Mouse (Mus musculus) cerebellum, postnatal 10 days (tissue): ENCODE data around the gene Zfp740.
"Not testable (repeated sequence)": the region's sequence is repeated elsewhere in the genome, so short reads cannot be mapped to it uniquely, and the experiment has no call there.

Experiments
- DNase-seq, 2 experiments: peaks; one replicate each; pipeline ENCODE4 v3.0.0; 2021; ENCODE audit warnings: mixed read lengths in 2 of 2

Gene Zfp740

DNA sequence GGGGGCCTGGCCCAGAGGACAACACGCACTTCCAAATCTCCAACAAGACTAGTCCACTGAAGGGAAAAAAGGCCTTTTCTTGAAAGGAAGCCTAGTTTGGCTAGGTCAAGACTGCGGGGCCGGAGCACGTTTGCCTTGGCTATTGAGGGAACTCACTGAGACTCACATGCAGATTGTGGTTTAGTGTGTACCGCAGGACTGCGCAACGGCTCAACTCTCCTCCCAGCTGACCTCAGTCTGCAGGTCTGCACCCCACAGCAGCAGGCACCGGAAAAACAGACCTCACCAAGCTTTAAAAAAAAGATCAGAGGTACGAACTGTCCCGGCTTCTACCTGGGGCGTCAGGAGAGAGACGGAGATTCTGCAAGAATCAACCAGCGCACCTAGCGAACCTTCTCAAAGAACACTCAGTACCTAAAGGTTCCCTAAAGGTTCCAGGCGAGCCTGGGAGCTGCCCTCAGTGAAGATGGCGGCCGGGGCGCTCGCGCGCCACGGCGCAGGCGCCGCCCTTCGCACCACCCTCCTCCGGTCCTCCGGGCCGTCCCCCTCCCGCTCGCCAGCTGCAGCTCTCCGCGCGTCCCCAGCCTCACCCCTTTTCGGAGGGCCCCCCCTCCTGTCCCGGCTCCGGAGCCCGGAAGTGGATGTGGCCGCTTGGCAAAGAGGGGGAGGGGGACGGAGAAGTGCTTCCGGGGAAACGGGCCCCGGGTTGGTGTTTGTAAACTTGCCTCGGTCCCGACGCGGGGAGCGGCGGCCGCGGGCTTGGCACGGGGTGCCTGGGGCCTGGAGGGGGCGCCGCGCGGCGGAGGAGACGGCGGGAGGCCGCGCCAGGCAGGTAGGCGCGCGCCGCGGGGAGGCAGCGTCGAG is at the start of gene Zfp740:
Gene Zfp740 (plus strand): TSS at position 279 of the 864 bp plus-strand sequence.
- DNase-seq = peak; percentile 98 to 99

DNA sequence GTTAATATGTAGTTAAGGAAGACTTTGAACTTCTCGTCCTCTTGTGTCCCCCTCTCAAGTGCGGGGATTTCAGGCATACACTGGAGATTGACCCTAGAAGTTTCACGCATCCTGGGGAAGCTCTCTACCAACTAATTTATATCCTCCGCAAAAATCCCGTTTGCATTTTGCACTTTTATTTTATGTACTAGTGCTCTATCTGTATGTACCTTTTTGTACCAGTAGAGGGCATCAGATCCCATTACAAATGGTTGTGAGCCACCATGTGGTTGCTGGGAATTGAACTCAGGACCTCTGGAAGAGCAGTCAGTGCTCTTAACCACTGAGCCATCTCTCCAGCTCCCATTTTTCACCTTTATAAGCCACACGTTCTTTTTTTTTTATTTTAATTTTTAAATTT is 48.0 kb upstream of the Zfp740 start:
- not testable (repeated sequence) for DNase-seq

DNA sequence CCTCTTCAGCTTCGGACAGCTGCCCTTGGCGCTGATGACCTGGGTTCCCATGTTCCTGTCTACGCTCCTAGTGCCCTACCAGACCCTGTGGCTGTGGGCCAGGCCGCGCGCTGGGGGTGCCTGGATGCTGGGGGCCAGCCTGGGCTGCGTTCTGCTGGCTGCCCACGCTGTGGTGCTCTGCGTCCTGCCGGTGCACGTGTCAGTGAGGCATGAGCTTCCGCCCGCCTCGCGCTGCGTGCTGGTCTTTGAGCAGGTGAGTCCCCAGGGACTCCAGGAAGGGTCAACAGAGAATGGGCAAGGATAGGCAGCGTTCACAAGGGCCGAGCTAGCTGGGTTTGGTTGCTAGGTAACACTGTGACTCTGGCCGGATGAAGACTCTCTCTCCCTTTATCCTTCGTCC is 46.2 kb upstream of the Zfp740 start:
- peak; percentile 48 to 61 for DNase-seq

DNA sequence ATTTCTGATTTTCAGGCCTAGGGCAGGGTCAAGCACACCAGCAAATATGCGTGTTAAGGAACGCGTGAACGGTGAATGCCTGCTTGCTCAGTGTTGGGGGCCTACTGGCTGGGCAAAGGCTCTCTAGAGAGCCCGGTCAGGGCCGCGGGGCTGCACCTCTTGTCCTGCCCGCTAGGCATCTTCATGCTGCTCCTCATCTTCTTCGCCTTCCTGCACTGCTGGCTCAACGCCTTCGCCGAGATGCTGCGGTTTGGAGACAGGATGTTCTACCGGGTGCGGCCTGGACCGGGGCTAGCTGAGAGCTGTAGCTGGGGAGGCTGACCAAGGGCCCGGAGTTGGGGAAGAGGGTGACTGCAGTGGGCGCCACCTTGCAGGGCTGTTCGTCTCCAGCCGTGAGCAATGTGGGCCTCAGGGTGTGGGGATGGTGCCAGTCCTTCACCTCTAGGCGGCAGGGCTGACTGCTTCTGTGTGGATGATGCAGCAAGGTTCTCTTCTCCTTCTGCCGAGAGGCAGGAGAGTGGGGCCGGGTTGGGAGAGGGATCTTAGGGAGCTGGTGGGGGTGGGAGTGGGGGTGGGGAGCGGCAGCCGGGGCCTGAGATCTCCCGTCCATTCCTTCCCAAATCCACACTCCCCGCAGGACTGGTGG is 42.5 kb upstream of the Zfp740 start:
- DNase-seq = no peak

DNA sequence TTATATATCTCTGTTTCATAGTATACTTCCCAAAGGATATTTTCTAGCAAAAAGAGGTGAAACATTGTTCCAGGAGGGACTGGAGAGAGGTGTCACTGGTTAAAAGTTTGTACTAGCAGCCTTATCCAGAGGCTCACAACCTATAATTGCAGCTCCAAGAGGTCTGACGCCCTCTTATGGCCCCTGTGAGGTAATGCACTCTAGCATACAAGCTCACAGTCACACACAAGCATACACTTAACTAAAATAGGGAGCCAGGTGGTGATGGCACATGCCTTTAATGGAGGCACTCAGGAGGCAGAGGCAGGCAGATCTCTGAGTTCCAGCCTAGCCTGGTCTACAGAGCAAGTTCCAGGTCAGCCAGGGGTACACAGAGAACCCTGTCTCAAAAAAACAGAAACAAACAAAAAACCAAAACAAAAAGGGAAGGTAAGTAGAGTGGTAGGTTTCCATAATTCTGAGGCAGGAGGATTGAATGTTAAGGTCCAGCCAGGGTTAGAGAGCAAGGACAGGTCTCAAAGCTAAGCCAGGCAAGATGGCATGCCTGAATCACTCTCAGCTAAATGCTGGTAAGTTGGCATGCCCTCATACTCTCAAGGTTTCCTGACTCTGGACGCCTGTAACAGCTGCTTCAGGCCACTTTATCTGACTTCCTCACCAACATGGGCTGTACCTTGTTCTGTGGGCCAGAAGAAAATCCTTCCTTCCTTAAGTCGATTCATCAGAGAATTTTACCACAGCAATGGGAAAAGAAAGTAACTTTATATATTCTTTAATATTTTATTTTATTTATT is 39.0 kb upstream of the Zfp740 start:
- no peak for DNase-seq

DNA sequence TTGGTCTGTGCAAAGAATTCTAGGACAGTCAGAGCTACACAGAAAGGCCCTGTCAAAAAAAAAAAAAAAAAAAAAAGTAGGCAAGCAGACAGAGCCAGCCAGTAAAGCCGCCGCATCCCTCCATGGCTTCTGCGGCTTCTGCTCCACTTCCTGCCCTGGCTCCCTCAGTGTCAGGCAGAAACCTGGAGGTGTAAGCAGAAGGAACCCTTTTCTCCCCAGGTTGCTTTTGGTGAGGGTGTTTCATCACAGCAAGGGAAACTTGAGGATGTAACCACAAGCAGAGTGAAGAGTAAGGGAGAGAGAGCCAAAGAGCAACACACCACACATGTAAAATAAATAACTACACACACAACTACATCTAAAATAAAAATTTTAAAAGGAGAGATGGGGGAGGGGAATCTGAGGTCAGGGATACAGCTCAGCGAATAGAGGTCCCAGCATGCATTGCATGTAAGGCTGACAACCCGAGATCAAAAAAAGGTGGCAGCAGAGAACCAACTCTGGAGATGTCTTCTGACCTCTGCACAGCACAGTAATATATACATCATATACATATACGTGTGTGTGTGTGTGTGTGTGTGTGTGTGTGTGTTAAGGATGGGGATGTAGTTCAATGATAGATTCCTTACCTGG is 37.5 kb upstream of the Zfp740 start:
- no peak for DNase-seq

DNA sequence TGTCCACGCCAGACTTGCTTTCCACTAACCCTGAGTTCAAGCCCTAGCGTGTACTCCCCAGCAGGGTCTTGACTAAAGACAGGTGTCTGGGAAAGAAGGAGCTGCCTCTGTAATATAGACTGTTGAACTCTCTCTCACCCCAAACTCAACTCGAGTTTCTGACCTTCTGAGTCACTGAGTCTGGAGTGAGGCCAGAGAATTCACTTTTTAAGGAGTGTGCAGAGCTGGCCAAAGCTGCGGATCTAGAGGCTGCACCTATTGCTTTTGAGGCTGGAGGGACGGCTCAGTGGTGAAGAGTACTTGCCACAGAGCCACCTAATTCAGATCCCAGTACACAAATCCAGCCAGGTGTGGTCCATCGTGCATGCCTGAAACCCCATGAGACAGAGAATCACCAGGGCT is 35.4 kb upstream of the Zfp740 start:
- DNase-seq = no peak

DNA sequence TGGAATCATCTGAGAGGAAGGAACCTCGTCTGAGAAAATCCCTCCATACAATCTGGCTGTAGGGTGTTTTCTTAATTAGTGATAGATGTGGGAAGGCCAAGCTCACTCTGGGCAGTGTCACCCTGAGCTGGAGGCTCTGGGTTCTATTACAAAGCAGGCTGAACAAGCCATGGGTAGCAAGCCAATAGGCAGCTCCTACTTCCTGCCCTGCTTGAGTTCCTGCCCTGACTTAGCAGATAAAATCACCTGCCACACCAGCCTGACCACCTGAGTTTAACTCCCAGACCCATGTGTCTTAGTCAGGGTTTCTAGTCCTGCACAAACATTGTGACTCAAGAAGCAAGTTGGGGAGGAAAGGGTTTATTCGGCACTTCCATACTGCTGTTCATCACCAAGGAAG is 34.0 kb upstream of the Zfp740 start:
- no peak for DNase-seq

DNA sequence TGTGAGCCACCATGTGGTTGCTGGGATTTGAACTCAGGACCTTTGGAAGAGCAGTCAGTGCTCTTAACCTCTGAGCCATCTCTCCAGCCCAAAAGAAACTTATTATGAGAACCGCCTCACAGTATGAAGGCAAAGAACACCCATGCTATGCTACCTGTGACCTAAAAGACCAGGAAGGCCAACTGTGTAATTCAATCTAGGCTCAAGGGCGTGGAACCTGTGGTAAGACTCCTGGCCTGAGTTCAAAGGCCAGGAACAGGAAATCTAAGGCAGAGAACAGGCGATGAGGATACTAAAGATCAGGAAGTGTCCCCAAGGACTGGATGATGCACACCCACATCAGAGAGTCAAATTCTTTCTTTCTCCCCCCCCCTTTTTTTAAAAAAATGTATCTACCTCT is 29.5 kb upstream of the Zfp740 start:
- no peak for DNase-seq

DNA sequence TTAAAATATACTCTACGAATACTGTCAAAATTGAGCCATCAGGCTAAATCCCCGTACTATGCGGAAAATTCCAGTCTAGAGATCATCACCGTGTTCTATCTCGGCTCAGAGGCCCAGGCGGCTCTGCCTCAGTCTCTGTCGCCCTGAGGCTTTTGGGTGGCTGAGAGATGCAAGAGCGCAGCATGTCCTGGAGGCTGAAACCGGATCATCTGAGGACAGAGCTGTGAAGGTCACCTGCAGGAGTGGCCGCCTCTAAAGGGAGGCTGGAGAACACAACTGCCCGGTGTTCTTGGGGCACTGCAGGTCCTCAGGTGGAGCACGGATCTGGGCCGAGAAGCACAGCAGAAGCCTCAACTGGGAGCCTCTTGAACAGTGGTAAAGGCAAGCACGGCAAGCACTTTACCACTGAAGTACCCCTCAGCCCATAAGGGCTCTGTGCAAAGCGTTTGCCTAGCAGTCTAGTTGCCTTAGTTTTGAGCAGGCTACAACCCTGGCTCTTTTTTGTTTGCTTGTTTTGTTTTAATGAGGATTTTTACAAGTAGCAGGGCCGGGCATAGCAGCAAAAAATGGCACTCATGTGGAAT is 27.2 kb upstream of the Zfp740 start:
- no peak for DNase-seq

DNA sequence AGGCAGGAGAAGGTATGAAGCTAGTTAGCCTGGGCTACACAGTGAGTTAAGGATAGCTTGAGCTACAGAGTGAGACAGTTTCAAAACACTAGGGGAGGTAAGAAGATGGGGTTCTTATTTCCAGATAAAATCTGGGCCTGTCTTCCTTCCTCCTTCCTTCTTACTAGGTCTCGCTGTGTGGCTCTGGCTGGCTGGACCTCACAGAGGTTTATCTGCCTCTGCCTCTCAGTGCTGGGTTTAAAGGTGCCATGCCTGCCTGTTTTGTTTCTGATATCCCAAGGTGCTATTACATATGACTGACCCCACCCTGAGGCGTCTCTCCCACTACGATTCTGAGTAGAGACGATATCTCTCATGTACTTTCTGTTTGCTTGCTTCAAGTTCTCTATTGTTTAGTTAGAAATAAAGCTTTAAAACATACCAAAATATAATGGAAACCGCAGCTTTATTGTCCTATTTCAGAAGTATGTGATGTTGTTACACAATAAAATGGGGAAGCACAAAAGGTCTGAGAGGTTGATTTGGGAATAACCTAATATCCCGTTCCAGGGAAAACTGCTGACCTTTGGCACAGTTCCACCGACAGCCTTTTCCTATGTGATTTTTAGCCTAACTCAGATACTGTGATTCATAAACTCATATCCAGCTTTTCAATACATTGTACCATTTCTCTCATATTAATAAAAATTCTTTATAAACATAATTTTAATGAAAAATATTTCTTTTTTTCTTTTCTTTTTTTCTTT is 26.3 kb upstream of the Zfp740 start:
- DNase-seq = no peak

DNA sequence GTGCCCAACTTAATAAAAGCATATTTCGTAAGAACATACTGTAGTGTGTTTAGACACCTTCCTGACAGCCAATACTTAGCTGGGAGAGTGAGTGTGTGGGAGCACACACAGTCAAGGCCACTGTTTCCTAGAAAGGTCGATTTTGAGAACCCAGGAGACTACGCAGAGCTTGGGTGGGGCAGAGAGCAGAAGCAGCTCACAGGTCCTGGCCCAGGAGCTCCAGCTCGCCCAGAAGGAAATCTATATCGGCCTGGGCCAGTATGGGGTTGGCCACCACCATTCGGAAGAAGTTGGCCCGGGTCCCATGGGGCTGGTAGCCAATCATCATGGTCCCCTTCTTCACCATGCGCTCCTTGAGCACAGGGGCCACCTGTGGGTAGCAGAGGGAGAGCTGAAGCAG is 25.6 kb upstream of the Zfp740 start:
- DNase-seq = peak; percentile 29 to 34

DNA sequence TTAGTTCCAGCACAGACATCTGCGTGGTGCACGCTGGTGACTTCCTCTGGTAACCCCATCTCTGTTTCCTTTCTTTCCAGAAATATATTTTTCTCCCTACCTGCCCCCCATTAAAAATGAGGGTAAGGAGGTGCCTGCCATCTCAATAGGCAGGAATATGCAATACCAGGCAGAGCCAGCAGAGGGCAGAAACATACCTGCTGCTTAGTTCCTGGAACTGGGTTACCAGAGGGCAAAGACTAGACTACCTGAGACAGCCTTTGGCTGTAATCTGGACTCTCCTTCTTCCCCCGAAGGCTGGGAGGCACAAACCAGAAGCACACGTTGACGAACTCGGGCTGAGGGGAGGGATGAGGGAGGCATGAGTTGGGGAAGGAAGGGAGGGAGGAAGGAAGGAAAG is 24.8 kb upstream of the Zfp740 start:
- DNase-seq = peak; percentile 91 to 94

DNA sequence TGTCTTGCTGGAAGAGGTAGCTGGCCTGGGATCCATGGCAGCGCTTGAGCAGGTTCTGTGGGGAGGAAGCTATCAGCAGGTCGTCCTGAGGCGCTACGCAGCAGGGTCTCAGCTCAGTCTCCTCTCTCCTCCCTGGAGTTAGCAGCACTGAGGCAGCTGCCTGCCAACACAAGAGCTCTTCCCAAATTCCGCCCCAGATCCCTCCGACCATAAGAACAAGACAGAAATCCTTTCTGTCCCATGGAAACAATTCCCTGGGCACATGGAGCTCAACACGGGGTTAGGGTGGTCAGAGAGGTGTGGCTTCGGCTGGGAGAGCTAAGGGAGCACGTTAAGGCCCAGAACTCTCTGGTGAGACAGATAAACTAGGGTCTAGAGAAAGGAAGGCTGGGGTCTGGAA is 23.9 kb upstream of the Zfp740 start:
- DNase-seq = no peak

DNA sequence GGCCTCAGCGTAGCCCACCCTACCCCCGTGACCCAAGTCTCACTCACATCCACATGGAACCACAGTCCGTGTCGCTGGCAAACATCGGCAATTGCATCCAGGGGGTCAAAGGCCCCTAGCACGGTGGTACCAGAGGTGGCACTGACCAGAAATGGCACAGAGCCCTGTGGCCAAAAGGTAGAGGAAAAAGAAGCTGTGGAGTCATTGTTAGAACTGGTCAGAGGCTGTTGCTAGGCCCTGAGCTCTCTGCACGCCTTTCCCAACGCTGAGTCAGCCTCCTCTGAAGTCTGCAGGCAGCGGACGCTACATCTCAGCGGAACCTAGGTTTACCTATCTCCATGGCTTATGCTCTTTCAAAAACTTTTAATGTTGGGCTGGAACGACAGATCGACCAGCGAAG is 23.1 kb upstream of the Zfp740 start:
- no peak for DNase-seq

DNA sequence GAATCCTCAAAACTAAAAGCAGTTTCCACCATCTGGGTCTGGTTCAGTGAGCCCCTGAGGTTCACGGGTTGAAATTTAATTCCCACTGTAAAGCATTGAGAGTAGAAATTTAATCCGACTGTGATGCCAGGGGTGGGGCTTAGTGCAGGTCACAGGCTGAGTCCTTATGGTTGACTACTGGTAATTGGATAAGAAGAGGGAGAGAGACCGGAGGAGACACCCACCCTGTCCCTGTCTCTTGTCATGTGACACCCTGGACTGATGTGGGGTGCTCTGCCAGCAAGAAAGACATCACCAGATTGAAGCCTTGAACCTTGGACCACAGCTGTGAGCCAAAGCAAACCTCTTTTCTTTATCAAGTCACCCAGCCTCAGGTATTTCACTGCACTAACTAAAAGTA is 20.0 kb upstream of the Zfp740 start:
- no peak for DNase-seq

DNA sequence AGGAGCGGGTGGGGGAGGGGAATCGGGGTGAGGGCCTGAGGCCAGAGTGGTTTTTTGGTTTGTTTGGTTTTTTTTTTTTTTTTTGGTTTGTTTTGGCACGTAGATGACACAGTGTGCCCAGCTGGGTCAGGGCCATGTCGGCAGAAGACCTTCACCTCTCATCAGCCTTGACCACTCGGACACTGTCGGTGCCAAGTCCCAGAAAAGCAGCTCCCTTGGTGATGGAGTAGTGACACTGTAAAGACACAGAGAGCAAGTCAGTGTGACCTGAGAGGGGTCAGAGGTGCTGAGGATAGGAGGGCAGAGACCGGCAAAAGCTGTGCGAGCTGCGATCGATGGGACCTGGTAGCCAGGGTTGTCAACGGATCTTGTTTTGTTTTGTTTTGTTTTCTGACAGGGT is 16.8 kb upstream of the Zfp740 start:
- DNase-seq = no peak

DNA sequence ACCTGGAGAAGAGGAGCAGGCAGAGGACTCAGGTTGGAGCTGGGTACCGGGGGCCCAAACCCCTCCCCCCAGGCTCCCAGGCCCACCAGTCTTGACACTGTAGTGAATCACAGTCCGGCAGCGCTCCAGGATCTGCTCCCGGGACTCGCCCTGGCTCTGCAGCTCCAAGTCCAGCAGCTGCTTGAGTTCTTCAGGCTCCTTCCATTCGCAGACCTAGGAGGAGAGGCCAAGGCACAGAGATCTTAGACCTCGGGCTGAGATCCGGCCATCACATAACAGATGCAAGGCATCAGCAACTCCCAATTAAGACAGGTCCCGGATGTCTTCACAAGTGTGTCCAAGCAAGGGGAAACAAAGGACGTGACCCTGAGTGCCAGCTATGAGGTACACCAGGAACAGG is 15.0 kb upstream of the Zfp740 start:
- no peak for DNase-seq

DNA sequence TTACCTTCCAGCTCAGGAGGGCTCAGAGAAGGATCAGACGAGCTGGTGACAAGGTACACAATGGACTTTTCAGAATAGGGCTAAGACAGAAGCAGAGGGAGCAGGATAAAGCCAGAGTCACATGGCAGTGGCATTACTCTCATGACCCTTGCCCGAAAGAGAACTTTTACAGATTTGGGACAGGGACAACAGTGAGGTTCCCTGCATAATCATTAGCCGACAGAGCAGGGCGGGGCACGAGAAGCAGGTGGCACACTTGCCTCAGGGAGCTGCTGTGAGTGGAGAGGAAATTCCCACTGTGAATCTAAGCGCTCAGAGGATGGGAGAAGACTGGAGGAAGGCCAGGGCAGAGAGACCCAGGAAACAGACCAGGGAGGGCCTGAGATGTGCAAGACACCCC is 14.2 kb upstream of the Zfp740 start:
- DNase-seq = no peak

DNA sequence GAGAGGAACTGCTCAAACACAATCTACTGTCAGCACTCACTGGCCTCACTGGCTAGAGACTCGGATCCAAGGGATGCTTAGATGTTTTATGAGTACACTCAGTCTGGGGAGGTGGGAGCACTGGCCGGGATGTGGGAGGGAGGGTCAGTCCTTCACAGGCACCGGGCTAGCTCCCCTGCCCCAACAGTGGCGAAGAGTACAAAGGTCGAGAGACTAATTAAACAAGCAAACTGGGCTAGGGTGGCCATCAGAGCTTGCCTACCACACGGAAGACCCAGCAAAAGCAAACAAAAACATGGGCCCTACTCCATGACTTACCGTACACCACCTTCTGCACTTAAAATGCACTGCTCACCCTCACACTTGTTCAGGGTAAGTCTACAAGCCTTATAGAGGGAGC is 11.3 kb upstream of the Zfp740 start:
- DNase-seq = no peak

DNA sequence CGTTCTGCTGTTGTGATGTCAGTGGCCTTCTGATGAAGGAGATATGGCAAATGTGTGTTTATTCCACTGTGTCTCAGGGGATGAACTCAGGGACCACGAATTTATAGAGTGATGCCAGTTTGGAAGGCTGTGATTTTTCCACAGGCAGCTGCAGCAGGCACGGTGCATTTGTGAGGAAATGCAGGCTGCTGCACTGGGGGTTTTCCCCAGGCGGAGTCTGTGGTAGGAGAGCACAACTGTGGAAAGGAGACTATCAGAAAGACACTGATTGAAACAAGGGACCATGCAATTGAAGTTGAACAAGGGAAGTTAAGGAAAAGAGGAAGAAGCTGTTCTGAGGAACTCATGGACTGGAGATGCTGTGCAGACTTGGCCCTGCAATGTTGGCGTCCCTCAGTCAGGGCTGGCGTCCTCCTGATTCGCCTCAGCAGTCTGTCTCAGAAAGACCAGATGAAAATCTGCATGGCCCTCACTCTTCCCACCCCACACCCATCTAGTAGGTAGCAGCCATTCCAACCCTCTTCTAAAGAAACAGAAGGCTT is 10.7 kb upstream of the Zfp740 start:
- no peak for DNase-seq
